Mouse (Mus musculus): ENCODE measurements around the gene Itpr2.

DNA sequence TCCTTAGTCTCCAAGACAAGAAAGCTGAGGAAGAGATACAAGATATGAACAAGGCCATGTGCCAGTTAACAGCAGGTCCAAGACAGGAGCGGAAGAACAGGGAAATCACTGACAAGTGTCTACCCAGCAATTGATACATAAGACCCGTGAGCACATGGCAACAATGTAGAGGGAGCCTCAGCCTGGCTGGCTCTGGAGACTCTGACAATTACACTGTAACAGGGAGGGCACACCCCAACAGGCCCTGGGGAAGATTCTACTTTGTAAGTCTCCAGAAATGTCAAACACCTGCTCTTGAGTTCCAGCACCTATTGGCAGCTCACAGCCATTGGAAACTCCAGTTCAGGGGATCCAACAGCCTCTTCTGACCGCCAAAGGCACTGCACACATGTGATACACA, 3.6 kb downstream of the Itpr2 start:
- TF ChIP-seq CTCF (IDR thresholded peaks at IDR 0.05; ENCODE audit: low read depth), result no peak
- TF ChIP-seq EP300 (optimal IDR thresholded peaks at IDR 0.05), result no peak

Data from stomach, postnatal 0 days (tissue).